Mouse (Mus musculus): ENCODE results near the gene Ccdc184.

Ccdc184 gene

GRCm38 (mm10) chr15:98155272-98155671 is 11.7 kb upstream of the Ccdc184 start:
- DNase-seq (ENCODE audit: low read depth, low spot score) = no peak

GRCm38 (mm10) chr15:98155944-98156343 is 11.0 kb upstream of the Ccdc184 start:
- no peak for DNase-seq (ENCODE audit: low read depth, low spot score)

GRCm38 (mm10) chr15:98157253-98157652 is 9.7 kb upstream of the Ccdc184 start:
- DNase-seq (ENCODE audit: low read depth, low spot score) = no peak

GRCm38 (mm10) chr15:98161026-98161805 is 5.7 kb upstream of the Ccdc184 start:
- DNase-seq (ENCODE audit: low read depth, low spot score) = no peak

- no peak for DNase-seq (ENCODE audit: low read depth, low spot score)
Measured at GRCm38 (mm10) chr15:98162561-98162960, 4.4 kb upstream of the Ccdc184 start.

- DNase-seq (ENCODE audit: low read depth, low spot score) = no peak
Measured at GRCm38 (mm10) chr15:98165525-98165924, 1.4 kb upstream of the Ccdc184 start, which contains the start of gene Asb8. Gene Asb8 (minus strand): TSS chr15:98165625.

GRCm38 (mm10) chr15:98167645-98168621 is 975 bp downstream of the Ccdc184 start:
- peak; percentile 95 for DNase-seq (ENCODE audit: low read depth, low spot score)

GRCm38 (mm10) chr15:98168622-98169004 is 1.7 kb downstream of the Ccdc184 start:
- DNase-seq (ENCODE audit: low read depth, low spot score) = no peak

- DNase-seq (ENCODE audit: low read depth, low spot score) = no peak
Measured at GRCm38 (mm10) chr15:98170365-98170764, 3.4 kb downstream of the Ccdc184 start.

- no peak for DNase-seq (ENCODE audit: low read depth, low spot score)
Measured at GRCm38 (mm10) chr15:98170917-98171316, 4.0 kb downstream of the Ccdc184 start.

GRCm38 (mm10) chr15:98172113-98172512 is 5.2 kb downstream of the Ccdc184 start:
- DNase-seq (ENCODE audit: low read depth, low spot score) = no peak

GRCm38 (mm10) chr15:98173821-98174220 is 6.9 kb downstream of the Ccdc184 start:
- DNase-seq (ENCODE audit: low read depth, low spot score) = peak; percentile 55

- no peak for DNase-seq (ENCODE audit: low read depth, low spot score)
Measured at GRCm38 (mm10) chr15:98177320-98177719, 10.4 kb downstream of the Ccdc184 start.

- no peak for DNase-seq (ENCODE audit: low read depth, low spot score)
Measured at GRCm38 (mm10) chr15:98180567-98181131, 13.7 kb downstream of the Ccdc184 start.

- peak; percentile 80 for DNase-seq (ENCODE audit: low read depth, low spot score)
Measured at GRCm38 (mm10) chr15:98181132-98181711, 14.3 kb downstream of the Ccdc184 start.

GRCm38 (mm10) chr15:98181856-98182570 is 15.1 kb downstream of the Ccdc184 start:
- no peak for DNase-seq (ENCODE audit: low read depth, low spot score)

GRCm38 (mm10) chr15:98184456-98184855 is 17.5 kb downstream of the Ccdc184 start:
- DNase-seq (ENCODE audit: low read depth, low spot score) = no peak

GRCm38 (mm10) chr15:98195442-98195841 is 28.5 kb downstream of the Ccdc184 start, which contains the start of gene Olfr288:
Gene Olfr288 (minus strand): TSS chr15:98195542.
- DNase-seq (ENCODE audit: low read depth, low spot score) = no peak

- no peak for DNase-seq (ENCODE audit: low read depth, low spot score)
Measured at GRCm38 (mm10) chr15:98209676-98210075, 42.7 kb downstream of the Ccdc184 start.

GRCm38 (mm10) chr15:98213336-98213870 is 46.4 kb downstream of the Ccdc184 start:
- DNase-seq (ENCODE audit: low read depth, low spot score) = no peak

- DNase-seq (ENCODE audit: low read depth, low spot score) = no peak
Measured at GRCm38 (mm10) chr15:98214130-98214529, 47.2 kb downstream of the Ccdc184 start.
